Mouse (Mus musculus) thymus, postnatal 14 days (tissue): Measurements from ENCODE around the gene Il11ra1.
"Not testable (repeated sequence)": the region's sequence is repeated elsewhere in the genome, so short reads cannot be mapped to it uniquely, and the experiment has no call there.

Source experiments
- DNase-seq: peaks from one replicate; pipeline ENCODE4 v3.0.0; 2021

The Il11ra1 gene

DNA sequence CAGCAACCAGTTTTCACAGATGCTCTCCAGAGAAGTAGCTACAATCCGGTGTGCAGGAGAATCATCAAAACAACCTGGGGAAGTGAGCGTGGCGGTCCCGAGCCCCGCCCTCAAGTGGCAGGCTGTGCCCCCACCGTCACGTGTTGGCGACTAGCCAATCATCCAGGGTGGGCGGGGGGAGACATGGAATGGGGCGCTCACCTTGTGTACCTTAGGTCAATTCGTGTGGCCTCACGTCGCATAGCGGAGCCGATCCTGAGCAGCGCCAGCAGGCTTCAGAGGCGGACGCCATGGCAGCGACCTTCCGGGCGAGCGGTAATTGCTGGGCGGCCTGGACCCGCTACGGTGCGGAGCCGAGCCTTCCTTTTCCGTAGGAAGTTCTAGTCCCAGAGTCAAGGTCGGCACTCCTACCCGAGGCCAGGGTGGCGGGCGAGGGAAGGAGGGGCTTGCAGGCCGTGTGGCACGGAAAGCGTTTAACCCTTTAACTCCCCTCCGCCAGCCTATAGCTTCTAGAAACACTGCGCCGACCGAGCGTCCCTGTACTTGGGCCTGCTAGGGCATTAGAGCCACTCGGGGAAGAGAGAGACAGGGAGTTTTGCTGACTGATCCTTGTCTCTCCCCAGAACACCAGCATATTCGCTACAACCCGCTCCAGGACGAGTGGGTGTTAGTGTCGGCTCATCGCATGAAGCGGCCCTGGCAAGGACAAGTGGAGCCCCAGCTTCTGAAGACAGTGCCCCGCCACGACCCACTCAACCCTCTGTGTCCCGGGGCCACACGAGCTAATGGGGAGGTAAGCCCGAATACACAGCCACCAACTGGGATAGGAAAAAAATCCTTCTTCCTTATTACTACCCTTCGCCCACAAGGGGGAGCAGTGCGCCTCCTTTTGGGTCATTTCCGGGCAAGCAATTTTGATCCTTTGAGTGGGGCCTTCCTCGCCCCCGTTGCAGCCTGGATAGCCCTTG, 55.8 kb downstream of the Il11ra1 start, which contains the start of gene Sigmar1:
Sigmar1 (minus strand) TSS at position 820 of the 968 bp plus-strand sequence.
- DNase-seq = peak; percentile 95

DNA sequence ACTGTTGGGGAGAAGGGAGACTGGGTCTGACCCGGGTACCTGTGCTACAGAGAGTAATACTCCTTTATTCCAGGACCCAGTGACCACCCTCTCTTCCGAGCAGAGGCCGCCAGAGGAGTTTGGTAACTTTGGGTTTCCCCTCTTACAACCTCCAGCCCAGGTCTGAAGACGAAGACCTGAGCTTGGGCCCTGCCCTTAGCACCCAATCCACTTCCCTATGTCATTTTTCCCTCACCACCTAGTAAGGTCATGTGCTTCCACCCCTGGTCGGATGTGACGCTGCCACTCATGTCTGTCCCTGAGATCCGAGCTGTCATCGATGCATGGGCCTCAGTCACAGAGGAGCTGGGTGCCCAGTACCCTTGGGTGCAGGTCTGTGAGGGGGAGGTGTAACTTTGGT, 56.7 kb downstream of the Il11ra1 start:
- DNase-seq = peak; percentile 18

DNA sequence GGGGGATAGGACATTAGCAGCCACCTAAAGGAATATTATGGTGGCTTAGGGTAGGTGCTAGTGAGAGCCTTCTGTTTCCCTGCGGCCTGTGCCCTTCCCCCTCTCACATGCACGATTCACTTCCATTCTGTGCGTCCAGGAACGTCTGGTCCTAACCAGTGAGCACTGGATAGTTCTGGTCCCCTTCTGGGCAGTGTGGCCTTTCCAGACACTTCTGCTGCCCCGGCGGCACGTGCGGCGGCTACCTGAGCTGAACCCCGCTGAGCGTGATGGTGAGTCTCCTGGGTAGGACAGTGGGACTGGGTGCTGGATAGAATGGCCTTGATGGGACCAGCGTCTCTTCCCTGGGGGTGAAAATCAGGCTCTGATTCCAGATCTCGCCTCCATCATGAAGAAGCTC, 57.5 kb downstream of the Il11ra1 start:
- DNase-seq = peak; percentile 8

DNA sequence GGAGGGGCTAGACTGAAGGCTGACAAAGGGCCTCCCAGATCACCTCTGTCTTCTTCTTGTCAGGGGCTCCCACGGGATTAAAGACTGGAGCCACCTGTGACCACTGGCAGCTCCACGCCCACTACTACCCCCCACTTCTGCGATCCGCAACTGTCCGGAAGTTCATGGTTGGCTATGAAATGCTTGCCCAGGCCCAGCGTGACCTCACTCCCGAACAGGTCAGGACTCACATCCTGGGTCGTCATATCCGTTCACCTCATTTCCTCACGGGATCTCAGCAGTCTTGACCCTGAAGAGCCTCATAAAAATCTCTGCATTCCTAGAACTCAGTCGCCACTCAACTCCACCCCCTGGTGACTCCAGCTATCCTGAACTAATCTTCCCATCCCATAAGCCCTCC, 58.2 kb downstream of the Il11ra1 start:
- DNase-seq = peak; percentile 3

DNA sequence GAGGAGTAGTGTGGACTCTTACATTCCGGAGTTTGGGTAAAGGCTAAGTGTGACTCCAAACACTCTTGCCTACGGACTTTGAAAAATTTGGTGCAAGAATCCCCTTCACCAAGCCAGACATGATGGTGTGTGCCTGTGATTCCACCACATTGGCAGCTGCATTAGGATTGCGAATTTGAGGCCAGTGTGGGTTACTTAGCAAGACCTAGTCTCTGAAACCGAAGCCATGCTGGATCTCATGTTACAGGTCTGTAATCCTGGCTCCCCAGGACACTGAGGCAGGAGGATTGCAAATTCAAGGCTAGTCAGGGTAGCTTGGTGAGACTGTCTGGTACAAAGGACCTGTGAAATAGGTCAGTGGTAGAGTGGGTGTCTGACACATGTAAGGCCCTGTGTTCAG, 58.9 kb downstream of the Il11ra1 start:
- DNase-seq = no peak

DNA sequence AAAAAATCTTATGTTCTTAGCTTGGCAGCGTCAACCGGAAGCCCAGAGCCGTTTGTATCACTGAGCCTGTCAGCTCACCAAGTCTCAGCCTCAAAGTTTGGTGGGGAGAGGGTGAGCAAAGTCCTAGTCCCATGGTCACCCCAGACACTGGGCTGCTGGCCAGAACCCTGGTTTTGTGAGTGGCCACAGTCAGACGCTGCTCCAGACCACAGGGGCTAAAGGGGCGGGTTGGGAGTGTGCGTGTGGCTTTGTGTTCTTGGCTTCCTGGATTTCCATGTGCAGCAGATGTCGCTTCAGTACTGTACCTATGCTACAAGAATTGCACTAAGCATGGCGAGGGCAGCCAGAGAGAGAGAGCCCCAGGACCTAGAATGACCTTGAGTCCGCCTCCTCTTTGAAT, 59.4 kb downstream of the Il11ra1 start:
- no peak for DNase-seq

DNA sequence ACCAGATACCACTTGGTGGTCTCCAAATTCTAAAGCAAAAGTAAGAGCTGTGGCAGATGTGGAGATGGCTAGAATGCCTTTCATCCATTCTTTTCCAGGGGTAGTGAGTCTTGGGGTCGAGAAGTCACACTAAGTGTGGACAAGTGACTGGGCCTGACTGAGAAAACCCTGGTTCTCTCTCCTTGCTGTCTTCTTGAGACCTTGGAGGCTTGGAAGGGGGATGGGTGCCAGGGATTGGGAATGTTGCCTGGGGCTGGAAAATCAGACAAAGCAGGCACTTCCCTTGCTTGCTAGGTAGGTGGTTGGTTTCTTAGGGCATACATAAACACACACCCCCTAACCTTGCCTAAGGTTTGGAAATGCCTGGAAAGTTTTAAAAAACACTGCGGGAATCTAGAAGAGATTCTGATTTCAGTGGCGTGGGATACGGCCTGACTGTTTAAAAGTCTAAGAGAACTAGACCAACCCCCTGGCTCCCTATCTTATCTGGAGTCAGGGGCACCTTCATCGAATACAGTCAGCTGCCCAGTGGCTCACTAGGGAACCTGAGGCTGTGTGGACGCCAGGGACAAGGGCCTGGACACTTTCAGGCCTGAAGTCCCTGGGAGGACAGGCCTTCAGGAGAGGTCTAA, 60.0 kb downstream of the Il11ra1 start:
- DNase-seq = peak; percentile 4

DNA sequence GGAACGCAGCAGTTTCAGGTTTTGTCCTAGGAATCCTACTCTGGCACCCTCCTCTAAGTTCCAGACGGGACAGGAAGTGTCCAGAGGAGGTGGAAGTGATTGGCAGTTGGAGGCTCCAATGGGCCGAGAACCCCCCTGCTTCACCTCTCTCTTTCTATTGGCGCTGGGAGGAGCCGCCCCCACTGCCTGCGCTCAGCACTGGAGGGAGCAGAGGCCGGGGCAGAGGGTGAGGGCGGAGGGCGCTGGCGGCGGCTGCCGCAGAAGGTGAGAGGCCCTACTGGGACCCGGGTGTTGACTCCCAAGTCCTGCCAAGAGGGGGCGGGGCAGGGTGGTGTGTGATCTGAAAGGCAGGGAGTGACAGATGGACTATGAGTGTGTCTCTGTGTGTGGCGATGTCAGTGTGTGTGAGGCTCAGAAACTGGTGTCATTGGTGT, 60.5 kb downstream of the Il11ra1 start:
- peak; percentile 76 for DNase-seq

DNA sequence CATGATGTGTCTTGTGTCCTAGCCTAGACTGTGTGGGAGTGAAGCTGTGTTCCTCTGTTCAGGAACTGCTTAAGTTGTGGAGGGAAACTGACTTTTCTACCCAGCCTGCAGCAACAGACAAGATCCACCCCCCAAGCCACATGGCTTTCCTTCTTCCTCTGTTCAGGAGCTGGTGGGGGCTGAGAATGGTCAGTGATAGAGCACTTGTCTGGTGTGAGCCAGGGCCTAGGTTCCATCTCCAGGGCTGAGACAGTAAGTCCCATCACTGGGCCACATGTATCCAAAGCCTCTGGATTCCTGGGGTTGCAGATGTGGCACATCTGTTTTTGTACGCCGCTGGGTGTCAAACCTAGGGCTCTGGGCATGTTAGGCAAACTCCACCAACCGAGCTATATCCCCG, 61.1 kb downstream of the Il11ra1 start:
- DNase-seq = no peak

DNA sequence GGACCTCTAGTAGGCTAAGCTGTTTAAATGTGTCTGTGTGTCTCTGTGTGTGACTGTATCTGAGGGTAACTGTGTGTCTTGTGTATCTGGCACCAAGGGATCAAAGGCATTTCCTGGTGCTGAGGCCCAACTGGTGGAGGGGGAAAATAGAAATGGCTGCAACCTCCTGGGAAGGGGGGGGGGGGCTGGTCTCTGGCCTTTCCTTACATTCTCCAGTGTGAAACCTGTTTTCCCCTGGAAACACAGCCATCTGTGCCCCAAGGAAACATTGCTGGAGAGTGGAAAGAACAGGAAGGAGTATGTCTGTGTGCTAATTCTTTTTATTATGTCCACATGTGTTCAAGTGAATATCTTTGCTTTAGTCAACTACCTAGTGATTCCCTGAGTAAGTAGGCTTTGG, 61.9 kb downstream of the Il11ra1 start:
- DNase-seq = no peak

DNA sequence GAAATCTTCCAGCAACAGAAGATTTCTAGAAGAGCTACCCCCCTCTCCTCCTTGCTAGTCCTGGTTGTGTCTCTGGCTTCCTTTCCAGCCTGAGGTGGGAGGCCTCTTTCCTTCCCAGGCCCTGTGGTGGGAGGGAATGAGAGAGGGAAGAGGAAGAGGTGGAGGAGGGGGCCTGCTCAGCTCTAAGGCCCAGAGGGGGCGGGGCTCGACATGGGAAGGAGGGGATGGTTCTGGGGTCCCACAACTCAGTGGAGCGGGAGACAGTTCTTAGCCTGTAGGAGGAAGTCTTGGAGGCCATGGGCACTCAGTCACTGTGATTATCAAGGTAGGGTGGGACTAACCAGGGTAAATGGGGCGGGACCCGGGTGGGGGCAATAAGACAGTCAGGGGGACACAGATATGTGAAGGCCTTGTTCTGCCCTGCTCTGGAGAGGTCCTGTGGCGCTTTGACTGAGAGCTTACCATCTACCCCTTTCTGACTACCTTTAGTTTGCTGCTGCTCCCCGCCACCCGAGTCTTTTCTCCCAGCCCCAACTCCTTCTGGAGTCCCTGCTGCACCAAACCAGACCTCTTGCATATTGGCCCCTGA, 62.4 kb downstream of the Il11ra1 start:
- peak; percentile 4 for DNase-seq

DNA sequence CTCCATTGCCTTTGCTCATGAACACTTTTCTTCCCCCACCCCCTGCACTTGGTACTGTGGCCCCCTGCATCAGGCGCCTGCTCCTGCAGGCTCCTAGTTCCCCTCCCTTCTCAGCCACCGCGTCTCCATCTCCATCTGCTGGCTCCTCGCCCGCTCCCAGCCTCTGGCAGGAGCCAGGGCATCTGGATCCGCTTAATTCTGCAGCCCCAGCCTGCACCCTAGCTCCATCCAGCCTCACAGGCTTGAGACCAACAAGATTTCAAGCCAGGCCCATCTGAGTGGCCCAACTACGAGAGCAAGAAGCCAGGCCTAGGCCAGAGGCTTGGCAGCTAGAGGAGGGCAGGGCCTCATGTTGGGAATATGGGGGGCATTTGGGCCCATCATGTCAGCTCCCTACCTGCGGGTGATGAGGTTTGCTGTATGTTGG, 62.9 kb downstream of the Il11ra1 start:
- DNase-seq = not testable (repeated sequence)

DNA sequence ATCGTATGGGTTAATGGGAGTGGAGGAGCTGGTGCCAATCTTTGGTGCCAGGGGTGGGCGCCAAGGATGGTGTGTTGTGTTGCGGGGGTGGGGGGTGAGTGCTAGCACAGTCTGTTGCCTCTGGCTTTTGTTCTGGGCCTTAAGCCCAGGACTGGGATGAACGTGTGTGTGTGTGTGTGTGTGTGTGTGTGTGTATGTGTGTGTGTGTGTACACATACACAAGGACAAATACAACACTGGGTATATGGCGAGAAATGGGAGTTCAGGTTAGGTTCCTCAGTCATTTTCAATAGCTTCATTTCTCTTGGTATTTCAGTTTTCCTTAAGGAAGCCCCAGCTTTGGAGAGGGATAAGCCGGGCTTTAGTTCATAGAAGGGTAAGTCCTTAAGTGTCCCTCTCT, 63.4 kb downstream of the Il11ra1 start:
- not testable (repeated sequence) for DNase-seq

DNA sequence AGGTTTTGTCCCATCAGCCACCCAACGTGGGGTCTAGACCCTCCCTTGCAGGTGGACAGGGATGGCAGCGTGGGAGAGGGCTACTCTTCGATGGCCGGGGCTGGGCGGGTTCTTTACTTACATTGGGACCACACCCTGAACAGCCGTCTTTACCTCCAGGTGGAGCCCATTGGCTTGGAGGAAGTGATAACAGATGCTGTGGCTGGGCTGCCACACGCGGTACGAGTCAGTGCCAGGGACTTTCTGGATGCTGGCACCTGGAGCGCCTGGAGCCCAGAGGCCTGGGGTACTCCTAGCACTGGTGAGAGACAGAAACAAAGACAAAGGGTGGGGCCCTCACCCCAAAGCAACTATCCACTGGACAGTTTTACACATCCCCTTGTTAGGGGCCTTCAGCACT, 67.5 kb downstream of the Il11ra1 start:
- DNase-seq = not testable (repeated sequence)

DNA sequence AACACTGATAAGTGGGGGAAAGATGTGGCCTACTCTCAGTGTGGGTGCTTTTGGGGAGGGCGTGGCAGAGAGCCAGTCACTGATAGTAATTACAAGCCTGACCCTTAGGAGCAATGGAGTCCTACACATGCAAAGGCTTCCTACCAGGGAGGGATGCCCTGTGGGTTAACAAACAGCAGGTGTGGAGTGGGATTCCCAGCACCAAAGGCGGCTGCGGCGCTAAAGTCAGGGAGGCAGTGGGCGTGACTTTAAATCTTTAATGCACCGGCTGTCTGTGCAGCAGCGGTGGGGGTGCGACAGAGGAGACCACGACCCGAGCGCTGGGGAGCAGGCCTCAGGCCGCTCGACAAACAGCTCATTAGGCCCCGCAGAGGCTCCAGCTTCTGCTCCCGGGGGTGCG, 73.2 kb downstream of the Il11ra1 start:
- DNase-seq = peak; percentile 31

DNA sequence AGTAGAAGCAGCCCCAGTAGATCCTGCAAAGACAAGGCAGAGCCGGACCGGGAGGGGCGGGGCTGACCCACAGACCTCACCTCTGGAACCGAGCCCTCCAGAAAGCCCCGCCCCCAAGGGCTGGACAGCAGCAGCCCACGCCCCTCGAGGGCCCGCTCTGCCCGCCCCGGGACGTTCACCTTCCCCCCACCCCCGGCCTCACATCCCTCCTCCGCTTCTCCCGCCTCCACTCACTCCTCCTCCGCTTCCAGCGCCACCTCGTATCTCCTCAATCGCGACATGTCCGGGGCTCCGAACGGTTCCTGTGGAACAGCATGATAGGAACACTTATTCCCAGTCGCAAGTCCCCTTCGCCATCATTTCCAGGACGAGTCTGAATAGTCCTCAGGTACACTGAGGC, 73.7 kb downstream of the Il11ra1 start:
- DNase-seq = peak; percentile 56

DNA sequence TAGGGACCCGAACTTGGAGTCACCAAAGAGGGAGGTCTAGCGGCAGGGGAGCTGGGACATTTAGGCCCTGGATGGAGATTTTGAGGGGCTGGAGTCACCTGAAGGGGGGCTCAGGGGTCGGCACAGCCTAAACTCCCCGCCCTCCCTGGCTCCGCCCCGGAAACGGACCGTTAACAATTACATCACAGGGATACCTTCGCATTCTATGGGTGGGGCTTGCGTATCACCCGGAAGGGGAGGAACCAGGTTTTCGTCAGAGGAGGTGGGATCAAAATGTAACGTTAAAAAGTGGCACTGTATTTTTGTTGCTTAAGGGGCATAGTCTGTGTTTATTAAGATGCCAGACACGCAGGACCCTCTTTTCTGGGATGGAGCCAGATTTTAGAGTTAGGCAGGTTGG, 74.2 kb downstream of the Il11ra1 start, which contains the start of gene Ccl27a:
Ccl27a (minus strand) TSS at position 246 of the 400 bp plus-strand sequence.
- DNase-seq = peak; percentile 88

DNA sequence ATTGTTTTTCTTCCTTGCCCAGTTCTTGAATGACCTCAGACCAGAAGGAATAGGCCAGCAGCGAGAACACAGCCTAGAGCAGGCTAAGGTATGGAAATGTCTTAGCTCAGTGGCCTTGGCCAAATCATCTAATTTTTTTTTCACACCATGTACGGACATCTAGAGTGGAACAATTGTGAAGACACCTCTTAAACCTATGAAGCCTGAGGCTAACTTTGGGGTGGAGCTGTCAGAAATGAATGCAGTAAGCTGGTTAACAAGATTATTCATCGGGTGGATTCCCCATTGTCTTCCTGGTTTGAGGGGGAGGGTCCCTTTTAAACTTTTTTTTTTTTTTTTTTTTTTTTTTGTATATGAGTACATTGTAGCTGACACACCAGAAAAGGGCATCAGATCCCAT, 74.7 kb downstream of the Il11ra1 start:
- not testable (repeated sequence) for DNase-seq

DNA sequence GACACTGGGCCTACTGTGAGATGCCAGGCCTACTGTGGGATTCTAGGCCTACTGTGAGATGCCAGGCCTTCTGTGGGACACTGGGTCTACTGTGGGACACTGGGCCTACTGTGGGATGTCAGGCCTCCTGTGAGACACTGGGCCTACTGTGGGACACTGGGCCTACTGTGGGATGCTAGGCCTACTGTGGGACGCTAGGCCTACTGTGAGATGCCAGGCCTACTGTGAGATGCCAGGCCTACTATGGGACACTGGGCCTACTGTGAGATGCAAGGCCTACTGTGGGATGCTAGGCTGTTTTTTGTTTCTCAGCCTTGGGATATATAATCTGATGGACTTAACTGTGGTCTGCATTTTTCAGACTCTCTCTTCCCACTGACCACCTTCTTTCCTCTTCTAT, 76.1 kb downstream of the Il11ra1 start:
- DNase-seq = not testable (repeated sequence)

DNA sequence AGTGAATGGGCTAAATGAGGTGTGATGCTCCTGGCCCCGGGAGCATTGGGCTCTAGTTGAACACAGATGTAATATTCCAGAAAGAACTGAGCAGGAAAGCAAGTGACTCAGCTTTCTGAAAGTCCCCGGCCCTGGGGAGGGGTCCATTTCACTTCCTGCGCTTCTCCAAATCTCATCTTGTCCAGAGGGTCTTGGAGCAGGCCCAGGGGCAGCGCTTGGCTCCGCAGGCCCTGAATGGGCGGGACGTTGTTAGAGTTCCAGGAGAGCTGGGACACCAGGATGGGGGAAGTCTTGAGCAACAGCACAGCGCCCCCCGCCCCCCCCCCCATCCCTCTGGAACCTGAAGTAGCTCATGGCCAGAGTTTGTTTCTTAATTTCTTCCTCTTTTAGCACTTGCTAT, 81.5 kb downstream of the Il11ra1 start:
- DNase-seq = not testable (repeated sequence)

DNA sequence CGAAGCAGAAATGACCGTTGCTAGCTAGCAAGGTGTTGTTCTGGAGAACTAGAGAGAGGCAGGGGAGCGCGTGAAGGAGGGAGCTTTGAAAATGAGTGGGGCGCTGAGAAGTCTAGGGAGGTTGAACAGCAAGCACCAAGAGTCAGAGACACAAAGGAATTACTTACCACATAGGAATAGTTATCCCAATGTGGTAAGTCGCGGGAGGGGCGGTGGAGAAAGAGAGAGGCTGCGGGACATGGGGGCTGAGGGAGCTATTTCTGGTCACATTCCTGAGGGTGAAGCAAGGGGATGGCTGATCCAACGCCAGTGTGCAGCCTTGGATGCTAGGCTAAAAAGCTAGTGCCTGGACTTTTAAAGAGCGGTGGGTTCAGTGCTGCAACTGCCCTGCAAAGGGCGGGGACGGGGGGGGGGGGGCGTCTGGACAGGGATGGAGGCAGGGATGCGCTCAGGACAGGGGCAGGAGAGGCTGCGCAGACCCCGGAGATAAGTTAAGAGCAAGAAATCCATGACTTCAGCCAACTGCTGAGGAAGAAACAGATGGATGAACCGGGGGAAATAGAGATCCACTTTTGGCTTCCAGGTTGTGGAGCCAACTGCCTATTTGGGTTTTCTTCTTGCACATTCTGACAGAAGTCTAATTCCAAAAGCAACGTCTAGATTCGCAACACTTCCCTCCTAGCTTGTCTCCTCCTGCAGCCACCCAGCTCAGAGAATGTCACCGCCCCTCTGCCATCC, 82.1 kb downstream of the Il11ra1 start:
- not testable (repeated sequence) for DNase-seq

DNA sequence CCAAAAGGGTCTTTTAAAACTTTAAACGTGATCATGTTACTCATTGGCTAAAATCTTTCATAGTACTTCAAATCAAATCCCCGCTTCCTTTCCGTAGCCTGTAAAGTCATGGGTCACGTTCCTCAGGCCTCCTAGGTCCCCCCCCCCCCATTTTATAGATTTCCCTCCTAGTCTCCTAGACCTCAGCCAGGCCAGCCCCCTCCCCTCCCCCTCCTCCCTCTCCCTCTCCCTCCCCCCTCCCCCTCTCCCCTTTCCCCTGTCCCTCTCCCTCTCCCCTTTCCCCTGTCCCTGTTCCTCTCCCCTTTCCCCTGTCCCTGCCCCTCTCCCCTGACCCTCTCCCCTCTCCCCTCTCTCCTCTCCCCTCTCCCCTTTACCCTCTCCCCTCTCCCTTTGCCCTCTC, 82.9 kb downstream of the Il11ra1 start:
- DNase-seq = not testable (repeated sequence)

DNA sequence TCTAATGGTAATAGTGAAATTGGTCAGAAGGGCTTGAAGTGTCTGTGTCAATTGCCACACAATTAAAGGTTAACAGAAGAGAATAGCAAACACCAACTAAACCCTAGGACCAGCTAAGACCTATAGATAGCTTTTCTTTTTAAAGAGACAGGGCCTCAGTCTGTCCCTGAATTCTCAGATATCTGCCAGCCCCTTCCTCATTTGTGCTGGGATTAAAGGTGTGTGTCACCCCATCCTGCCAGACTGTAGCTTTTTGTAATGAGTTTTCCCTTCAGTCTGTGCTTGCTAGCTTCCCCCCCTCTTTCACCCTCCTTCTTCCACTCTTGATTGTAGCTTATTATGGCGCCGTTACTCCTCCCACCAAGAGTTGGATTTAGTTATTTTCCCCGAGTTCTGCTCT, 83.4 kb downstream of the Il11ra1 start:
- DNase-seq = not testable (repeated sequence)
